Mouse (Mus musculus): ENCODE measurements around the gene Tex33. TPM values are rescaled to one million over a fixed set of nuclear protein-coding genes. Genes with fewer than 3 reads are reported as not detected.

Tex33 gene
- polyA plus RNA-seq, 1 experiment, result not detected

DNA sequence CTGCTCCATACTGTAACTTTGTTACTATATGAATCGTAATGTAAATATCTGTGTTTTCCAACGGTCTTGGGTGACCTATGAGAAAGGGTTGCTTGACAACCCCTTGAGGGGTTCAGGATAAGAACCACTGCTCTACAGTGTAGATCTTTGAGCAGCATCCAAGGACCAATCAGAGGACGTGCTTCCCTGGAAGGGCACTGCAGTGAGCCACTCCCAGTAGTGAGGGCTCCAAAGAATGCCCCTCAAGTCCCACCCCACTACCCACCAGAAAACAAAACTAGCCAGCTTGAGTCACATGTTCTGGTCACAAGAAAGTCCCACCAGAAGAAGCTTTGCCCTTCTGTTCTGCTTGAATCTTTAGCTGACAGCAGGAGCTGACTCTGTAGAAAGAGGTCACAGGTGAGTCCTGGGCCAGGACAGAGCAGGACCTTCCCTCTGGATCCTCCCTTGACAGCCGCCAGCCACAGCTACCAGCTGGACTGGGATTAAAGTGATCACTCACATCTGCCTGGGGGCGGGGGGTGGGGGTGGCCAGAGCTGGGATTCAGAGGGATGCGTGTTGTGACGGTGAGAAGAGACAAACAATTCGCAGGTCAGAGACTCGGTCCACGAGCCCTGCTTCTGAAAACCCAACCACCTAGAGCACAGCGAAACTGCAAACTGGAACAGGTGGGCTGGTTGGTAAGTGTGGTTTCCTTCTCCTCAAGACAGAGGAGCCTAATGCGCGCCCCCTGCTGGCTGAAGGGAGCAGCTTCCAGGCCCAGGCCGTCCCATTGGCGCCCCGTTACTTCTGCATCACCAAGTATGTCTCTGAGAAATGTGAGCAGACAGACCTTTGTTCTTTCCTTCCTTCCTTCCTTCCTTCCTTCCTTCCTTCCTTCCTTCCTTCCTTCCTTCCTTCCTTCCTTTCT lies 26.6 kb upstream of the Tex33 start:
- WGBS, result 16% methylated on average over 16 of the region's 16 CpGs
- DNase-seq, result peak; percentile 80
- H3K4me1 ChIP-seq (ENCODE audit: control insufficient read depth, insufficient read depth, low read length), result 0 out of 2 replicates have a peak, but pooled peaks cover 3% of the 10 kb centered on the region
- TF ChIP-seq CTCF (IDR thresholded peaks at IDR 0.05; ENCODE audit: insufficient read depth, low read length) (peak; percentile 73), POLR2A (IDR thresholded peaks at IDR 0.05; ENCODE audit: borderline replicate concordance, extremely low read depth, low read depth, low read length) (no peak)
- H3K4me3 ChIP-seq (replicated peaks; ENCODE audit: extremely low read depth, low read depth, low read length), result no peak overlapping the region

DNA sequence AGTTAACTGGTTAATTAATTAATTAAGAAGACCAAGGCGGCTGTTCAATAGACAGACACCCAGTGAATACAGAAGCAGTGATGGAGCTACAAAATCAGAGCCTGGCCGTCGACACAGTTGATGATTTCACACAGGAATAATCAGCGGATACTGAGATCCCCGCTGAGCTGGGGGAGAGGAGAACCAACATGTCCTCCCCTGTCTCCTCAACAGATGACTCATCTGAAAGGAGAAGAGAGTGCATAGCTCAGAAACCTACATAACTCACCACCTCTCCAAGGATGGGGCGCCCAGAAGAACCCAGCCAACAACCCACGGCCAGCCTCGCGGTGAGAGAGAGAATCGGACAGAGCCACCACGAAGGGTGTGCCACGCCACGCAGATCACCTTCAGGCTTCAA lies 24.7 kb upstream of the Tex33 start:
- Histone ChIP-seq H3K4me3 (replicated peaks; ENCODE audit: extremely low read depth, low read depth, low read length) (no peak overlapping the region), H3K4me1 (ENCODE audit: control insufficient read depth, insufficient read depth, low read length) (peaks cover 5% of the 10 kb centered on the region; the same call in 1 of the 2 replicates)
- no peak for TF ChIP-seq POLR2A (IDR thresholded peaks at IDR 0.05; ENCODE audit: borderline replicate concordance, extremely low read depth, low read depth, low read length)
- no peak for TF ChIP-seq CTCF (IDR thresholded peaks at IDR 0.05; ENCODE audit: insufficient read depth, low read length)
- 79% methylated on average over 13 of the region's 13 CpGs for WGBS
- no peak for DNase-seq

DNA sequence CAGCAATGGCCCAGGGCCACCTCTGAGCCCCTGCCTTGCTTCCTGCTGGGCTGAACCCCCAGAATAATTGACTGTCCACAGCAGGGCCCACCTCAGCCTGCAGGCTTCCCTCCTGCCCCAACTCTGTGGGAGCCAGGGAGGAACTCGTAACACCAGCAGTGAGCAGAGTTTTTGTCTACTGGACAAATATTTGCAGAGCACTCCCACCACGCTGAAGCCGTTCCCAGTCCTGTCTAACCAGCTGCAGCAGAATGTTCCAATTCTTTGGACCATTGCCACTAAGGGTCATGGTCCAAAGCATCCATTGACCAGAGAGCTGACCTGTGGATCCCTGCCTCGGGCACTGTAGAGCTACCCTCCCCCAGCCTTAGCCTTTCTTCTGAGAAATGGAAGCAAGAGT lies 21.2 kb upstream of the Tex33 start:
- Histone ChIP-seq H3K4me1 (ENCODE audit: control insufficient read depth, insufficient read depth, low read length) (peaks cover 2% of the 10 kb centered on the region; the same call in 1 of the 2 replicates), H3K4me3 (replicated peaks; ENCODE audit: extremely low read depth, low read depth, low read length) (no peak overlapping the region)
- 30% methylated on average over 4 of the region's 4 CpGs for WGBS
- DNase-seq, result peak; percentile 38
- TF ChIP-seq CTCF (IDR thresholded peaks at IDR 0.05; ENCODE audit: insufficient read depth, low read length) (no peak), POLR2A (IDR thresholded peaks at IDR 0.05; ENCODE audit: borderline replicate concordance, extremely low read depth, low read depth, low read length) (no peak)

DNA sequence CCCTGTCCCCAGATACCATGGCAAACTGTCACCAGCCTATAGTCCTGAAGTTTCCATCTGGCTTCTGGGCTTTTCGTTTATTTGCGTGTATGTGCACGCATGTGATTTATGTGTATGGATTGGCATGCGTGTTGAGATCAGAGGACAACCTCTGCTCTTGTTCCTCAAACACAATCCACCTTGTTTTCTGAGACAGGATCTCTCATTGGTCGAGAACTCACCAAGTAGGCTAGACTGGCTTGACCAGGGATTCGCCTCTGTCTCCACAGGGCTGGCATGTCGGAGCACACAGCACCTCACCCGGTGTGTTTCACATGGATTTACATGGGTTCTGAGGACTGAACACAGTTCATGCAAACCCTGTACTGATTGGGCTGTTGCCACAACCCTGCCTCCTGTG lies 18.4 kb upstream of the Tex33 start:
- no peak overlapping the region for H3K4me3 ChIP-seq (replicated peaks; ENCODE audit: extremely low read depth, low read depth, low read length)
- DNase-seq, result no peak
- TF ChIP-seq CTCF (IDR thresholded peaks at IDR 0.05; ENCODE audit: insufficient read depth, low read length) (no peak), POLR2A (IDR thresholded peaks at IDR 0.05; ENCODE audit: borderline replicate concordance, extremely low read depth, low read depth, low read length) (no peak)
- WGBS, result 93% methylated on average over 8 of the region's 8 CpGs
- H3K4me1 ChIP-seq (ENCODE audit: control insufficient read depth, insufficient read depth, low read length), result peaks cover 2% of the 10 kb centered on the region; the same call in 1 of the 2 replicates

DNA sequence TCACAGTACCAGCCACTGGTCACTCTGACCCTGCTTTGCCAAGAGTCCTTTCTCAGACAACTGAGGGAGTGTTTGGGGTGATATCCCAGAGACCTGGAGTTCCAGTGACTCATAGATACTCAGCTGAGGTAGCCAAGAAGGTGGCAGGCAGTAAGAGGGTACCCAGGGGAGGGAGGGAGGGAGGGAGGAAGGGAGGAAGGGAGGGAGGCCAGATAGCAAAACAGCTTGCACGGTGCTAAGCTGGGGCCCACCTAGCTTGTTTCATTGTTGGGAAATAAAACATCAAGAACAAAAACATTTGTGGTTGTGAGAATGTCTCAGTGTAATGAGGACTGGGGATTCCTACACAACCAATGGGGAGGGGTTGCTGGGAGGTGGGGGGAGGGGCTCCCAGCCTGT lies 18.0 kb upstream of the Tex33 start:
- no peak overlapping the region for H3K4me3 ChIP-seq (replicated peaks; ENCODE audit: extremely low read depth, low read depth, low read length)
- peaks cover 2% of the 10 kb centered on the region; the same call in 1 of the 2 replicates for H3K4me1 ChIP-seq (ENCODE audit: control insufficient read depth, insufficient read depth, low read length)
- WGBS, result 63% methylated on average over 1 of the region's 1 CpGs
- no peak for TF ChIP-seq CTCF (IDR thresholded peaks at IDR 0.05; ENCODE audit: insufficient read depth, low read length)
- TF ChIP-seq POLR2A (IDR thresholded peaks at IDR 0.05; ENCODE audit: borderline replicate concordance, extremely low read depth, low read depth, low read length), result no peak
- no peak for DNase-seq

DNA sequence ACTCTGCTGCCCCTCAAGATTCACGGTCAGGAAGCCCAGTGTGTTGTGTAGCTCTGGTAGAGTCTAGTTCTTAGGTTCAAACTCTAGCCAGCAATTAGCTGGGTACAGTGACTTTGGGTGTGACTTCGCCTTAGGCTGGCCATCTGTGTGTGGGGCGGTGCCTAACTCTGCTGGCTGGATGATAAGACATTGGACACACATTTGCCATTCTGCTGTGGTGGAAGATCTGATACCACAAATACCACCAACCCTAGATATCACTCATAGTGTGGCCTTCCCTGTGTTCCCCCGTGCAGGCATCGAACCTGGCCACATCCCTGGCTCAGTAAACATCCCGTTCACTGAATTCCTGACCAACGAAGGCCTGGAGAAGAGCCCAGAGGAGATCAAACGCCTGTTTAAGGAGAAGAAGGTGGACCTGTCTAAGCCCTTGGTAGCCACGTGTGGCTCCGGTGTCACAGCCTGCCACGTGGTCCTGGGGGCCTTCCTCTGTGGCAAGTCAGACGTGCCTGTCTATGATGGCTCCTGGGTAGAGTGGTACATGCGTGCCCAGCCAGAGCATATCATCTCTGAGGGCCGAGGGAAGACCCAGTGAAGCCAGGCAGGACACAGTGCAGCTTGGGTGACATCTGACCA lies 17.5 kb upstream of the Tex33 start:
- WGBS, result 82% methylated on average over 14 of the region's 14 CpGs
- no peak overlapping the region for H3K4me3 ChIP-seq (replicated peaks; ENCODE audit: extremely low read depth, low read depth, low read length)
- peaks cover 2% of the 10 kb centered on the region; the same call in 1 of the 2 replicates for H3K4me1 ChIP-seq (ENCODE audit: control insufficient read depth, insufficient read depth, low read length)
- TF ChIP-seq POLR2A (IDR thresholded peaks at IDR 0.05; ENCODE audit: borderline replicate concordance, extremely low read depth, low read depth, low read length) (no peak), CTCF (IDR thresholded peaks at IDR 0.05; ENCODE audit: insufficient read depth, low read length) (no peak)
- no peak for DNase-seq

DNA sequence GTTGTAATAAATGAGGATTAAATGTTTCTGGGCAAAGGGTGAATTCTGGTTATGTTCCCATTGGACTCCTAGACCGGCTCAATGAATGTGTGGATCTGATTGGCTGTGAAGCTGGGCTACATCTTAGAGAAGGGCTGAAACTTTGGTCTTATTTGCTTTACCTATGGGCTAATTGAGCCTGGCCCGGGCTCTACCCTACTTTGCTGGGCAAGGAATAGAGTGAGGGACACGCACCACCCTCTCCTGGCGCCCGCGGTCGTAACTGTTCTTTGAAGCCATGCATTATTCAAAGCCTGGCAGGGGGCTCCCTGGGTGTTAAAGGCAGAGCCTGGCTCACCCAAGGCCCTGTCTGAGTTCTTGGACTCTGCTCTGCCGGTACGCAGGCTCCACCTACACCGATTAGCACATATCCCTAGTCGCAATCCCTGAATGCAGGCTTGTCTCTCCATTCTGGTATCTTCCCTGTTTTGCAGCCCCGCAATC lies 13.9 kb upstream of the Tex33 start:
- Histone ChIP-seq H3K4me3 (replicated peaks; ENCODE audit: extremely low read depth, low read depth, low read length) (no peak overlapping the region), H3K4me1 (ENCODE audit: control insufficient read depth, insufficient read depth, low read length) (peaks cover 5% of the 10 kb centered on the region)
- TF ChIP-seq CTCF (IDR thresholded peaks at IDR 0.05; ENCODE audit: insufficient read depth, low read length) (no peak), POLR2A (IDR thresholded peaks at IDR 0.05; ENCODE audit: borderline replicate concordance, extremely low read depth, low read depth, low read length) (no peak)
- WGBS, result 62% methylated on average over 12 of the region's 12 CpGs
- no peak for DNase-seq

DNA sequence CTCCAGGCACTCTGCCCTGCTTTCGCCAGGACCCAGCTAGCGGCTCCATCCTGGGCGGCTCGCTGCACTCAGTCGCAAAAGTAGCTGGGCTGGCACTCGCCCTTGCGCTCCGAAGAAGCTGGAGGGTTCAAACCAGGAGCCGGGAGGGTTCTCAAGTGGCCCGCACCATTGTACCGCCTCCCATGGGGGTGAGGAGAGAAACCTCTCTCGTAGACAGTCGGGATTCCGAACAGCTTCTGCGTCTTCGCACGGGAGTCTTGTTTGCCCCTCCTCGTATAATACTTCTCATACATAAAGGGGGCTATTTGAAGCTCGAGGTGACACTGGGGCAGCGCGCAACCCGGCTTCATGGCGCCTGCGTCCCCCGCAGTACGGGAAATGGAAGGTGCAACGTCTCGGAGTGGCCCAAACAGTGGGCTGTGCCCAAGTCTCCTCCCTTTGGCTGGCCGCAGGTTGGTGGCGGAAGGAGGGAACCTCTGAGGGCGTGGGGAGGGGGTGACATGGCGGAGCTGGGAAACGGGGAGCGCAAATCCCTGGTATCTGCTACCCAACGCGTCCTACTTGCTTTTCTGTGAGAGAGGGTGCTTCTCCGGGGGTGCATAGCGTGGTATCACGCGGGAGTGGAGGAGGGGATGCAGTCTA lies 10.7 kb upstream of the Tex33 start, which contains the start of gene Mpst:
Mpst (plus strand) TSS at position 124 of the 642 bp plus-strand sequence.
- under 1% methylated on average over 40 of the region's 40 CpGs for WGBS
- TF ChIP-seq CTCF (IDR thresholded peaks at IDR 0.05; ENCODE audit: insufficient read depth, low read length) (no peak), POLR2A (IDR thresholded peaks at IDR 0.05; ENCODE audit: borderline replicate concordance, extremely low read depth, low read depth, low read length) (peak; percentile 93)
- peak; percentile 92 for DNase-seq

More for the DNA sequence above, 10.7 kb upstream of the Tex33 start, which contains the start of gene Mpst:
- H3K4me1 ChIP-seq (ENCODE audit: control insufficient read depth, insufficient read depth, low read length), result peaks cover 8% of the 10 kb centered on the region
- H3K4me3 ChIP-seq (replicated peaks; ENCODE audit: extremely low read depth, low read depth, low read length), result peak within 1 kb of the TSS; percentile 94
